Mouse (Mus musculus) spleen, adult 12 weeks (tissue): ENCODE data around the gene Atoh8.
A peak's percentile ranks its signal among the peaks of the same experiment; 100 is the strongest.

Experiments used
- DNase-seq: peaks from one replicate; pipeline ENCODE4 v3.0.0; 2022; ENCODE audit warnings: low spot score

Atoh8 gene

GRCm38 (mm10) chr6:72227665-72228265 lies 7.6 kb downstream of the Atoh8 start:
- DNase-seq = no peak

GRCm38 (mm10) chr6:72227011-72227410 lies 8.4 kb downstream of the Atoh8 start:
- no peak for DNase-seq

GRCm38 (mm10) chr6:72225686-72226085 lies 9.7 kb downstream of the Atoh8 start:
- no peak for DNase-seq

- DNase-seq = no peak
These were observed 11.5 kb downstream of the Atoh8 start for GRCm38 (mm10) chr6:72223892-72224291.

GRCm38 (mm10) chr6:72222876-72223275 lies 12.5 kb downstream of the Atoh8 start:
- no peak for DNase-seq

GRCm38 (mm10) chr6:72222271-72222724 lies 13.1 kb downstream of the Atoh8 start:
- no peak for DNase-seq

- no peak for DNase-seq
These were observed 14.1 kb downstream of the Atoh8 start for GRCm38 (mm10) chr6:72221271-72221670.

- DNase-seq = no peak
These were observed 15.8 kb downstream of the Atoh8 start for GRCm38 (mm10) chr6:72219549-72219948.

- no peak for DNase-seq
These were observed 17.1 kb downstream of the Atoh8 start for GRCm38 (mm10) chr6:72218281-72218680.

GRCm38 (mm10) chr6:72217415-72217784 lies 18.0 kb downstream of the Atoh8 start:
- no peak for DNase-seq

- peak; percentile 9 for DNase-seq
These were observed 18.5 kb downstream of the Atoh8 start for GRCm38 (mm10) chr6:72216681-72217414.

GRCm38 (mm10) chr6:72215582-72215981 lies 19.8 kb downstream of the Atoh8 start:
- no peak for DNase-seq

GRCm38 (mm10) chr6:72211360-72211759 lies 24.0 kb downstream of the Atoh8 start:
- no peak for DNase-seq

GRCm38 (mm10) chr6:72210823-72211222 lies 24.6 kb downstream of the Atoh8 start:
- no peak for DNase-seq

- DNase-seq = no peak
These were observed 25.6 kb downstream of the Atoh8 start for GRCm38 (mm10) chr6:72209738-72210137.

GRCm38 (mm10) chr6:72208406-72209045 lies 26.9 kb downstream of the Atoh8 start:
- no peak for DNase-seq

GRCm38 (mm10) chr6:72206021-72206420 lies 29.4 kb downstream of the Atoh8 start:
- DNase-seq = no peak

GRCm38 (mm10) chr6:72204858-72205257 lies 30.5 kb downstream of the Atoh8 start:
- no peak for DNase-seq

GRCm38 (mm10) chr6:72203279-72203678 lies 32.1 kb downstream of the Atoh8 start:
- DNase-seq = no peak

- DNase-seq = no peak
These were observed 32.6 kb downstream of the Atoh8 start for GRCm38 (mm10) chr6:72202732-72203131.

- DNase-seq = no peak
These were observed 34.7 kb downstream of the Atoh8 start for GRCm38 (mm10) chr6:72200595-72201256.

- DNase-seq = no peak
These were observed 37.9 kb downstream of the Atoh8 start for GRCm38 (mm10) chr6:72197515-72197914.

- no peak for DNase-seq
These were observed 38.7 kb downstream of the Atoh8 start for GRCm38 (mm10) chr6:72196660-72197059.
